Mouse (Mus musculus): ENCODE results near the gene Mgat3.

Gene Mgat3

GRCm38 (mm10) chr15:80260677-80261076 is 87.2 kb downstream of the Mgat3 start:
- peak; percentile 85 for DNase-seq (ENCODE audit: low spot score)

- no peak for DNase-seq (ENCODE audit: low spot score)
These were observed 87.6 kb downstream of the Mgat3 start for GRCm38 (mm10) chr15:80261100-80261499.

- DNase-seq (ENCODE audit: low spot score) = peak; percentile 89
These were observed 90.4 kb downstream of the Mgat3 start, which contains the start of gene Rps19bp1 for GRCm38 (mm10) chr15:80263610-80264575. Rps19bp1 (minus strand) TSS chr15:80264315.

Data from urinary bladder, postnatal 14 days (tissue).